Mouse (Mus musculus) thymus, adult 2 months (tissue): ENCODE data around the gene Sh3bp1. TPM values are rescaled to one million over a fixed set of nuclear protein-coding genes. Genes with fewer than 3 reads are reported as not detected.

Experiments
- DNase-seq: peaks from one replicate; pipeline ENCODE4 v3.0.0; 2021
- H3K27ac ChIP-seq: fragments of 200-500 bp; 2 replicates; pipeline ENCODE4 v1.5.1; 2012; ENCODE audit warnings: low read length, control low read depth; ENCODE audit not compliant: control insufficient read depth, insufficient read depth
- H3K27me3 ChIP-seq: fragments of 200-500 bp; 2 replicates; pipeline ENCODE4 v1.6.1; 2012; ENCODE audit warnings: mild to moderate bottlenecking, low read length, moderate library complexity, mixed read lengths; ENCODE audit not compliant: control insufficient read depth, insufficient read depth
- H3K36me3 ChIP-seq: fragments of 200-500 bp; 2 replicates; pipeline ENCODE4 v1.6.1; 2012; ENCODE audit warnings: mild to moderate bottlenecking, low read length, moderate library complexity; ENCODE audit not compliant: control insufficient read depth, insufficient read depth
- H3K4me1 ChIP-seq: fragments of 200-500 bp; replicated peaks from 2 replicates; pipeline ENCODE4 v1.6.1; 2012; ENCODE audit warnings: low read length; ENCODE audit not compliant: control insufficient read depth, insufficient read depth
- H3K4me3 ChIP-seq: fragments of 200-500 bp; 2 replicates; pipeline ENCODE4 v1.5.1; 2012; ENCODE audit warnings: mild to moderate bottlenecking, low read length, control low read depth, moderate library complexity; ENCODE audit not compliant: control insufficient read depth, insufficient read depth
- CTCF ChIP-seq: fragments of 200-500 bp; IDR thresholded peaks from 2 replicates; pipeline ENCODE4 v1.5.1; 2012; ENCODE audit warnings: mild to moderate bottlenecking, control low read depth, low read length, moderate library complexity, borderline replicate concordance; ENCODE audit not compliant: control insufficient read depth, poor library complexity, insufficient read depth; ENCODE audit errors: extremely low read depth
- POLR2A ChIP-seq: fragments of 200-500 bp; IDR thresholded peaks from 2 replicates; pipeline ENCODE4 v1.6.1; 2012; ENCODE audit warnings: mild to moderate bottlenecking, low read length, control low read depth, moderate library complexity; ENCODE audit not compliant: control insufficient read depth, poor library complexity, insufficient read depth; ENCODE audit errors: extremely low read depth
- WGBS: fragments of 180-500 bp; shearing (Covaris S2); methylation state at CpG from one replicate; pipeline ENCODE4 v1.1.7; 2018; 5-methylcytosine and 5-hydroxymethylcytosine counted together
- polyA plus RNA-seq: library from polyadenylated mRNA; depleted of rRNA; stranded (reverse); fragments of >200 nt; gene quantifications from 2 replicates; pipeline ENCODE4 v1.2.3, GENCODE M21; 2012; rRNA removed

The Sh3bp1 gene
- polyA plus RNA-seq, 1 experiment: 371 TPM

DNA sequence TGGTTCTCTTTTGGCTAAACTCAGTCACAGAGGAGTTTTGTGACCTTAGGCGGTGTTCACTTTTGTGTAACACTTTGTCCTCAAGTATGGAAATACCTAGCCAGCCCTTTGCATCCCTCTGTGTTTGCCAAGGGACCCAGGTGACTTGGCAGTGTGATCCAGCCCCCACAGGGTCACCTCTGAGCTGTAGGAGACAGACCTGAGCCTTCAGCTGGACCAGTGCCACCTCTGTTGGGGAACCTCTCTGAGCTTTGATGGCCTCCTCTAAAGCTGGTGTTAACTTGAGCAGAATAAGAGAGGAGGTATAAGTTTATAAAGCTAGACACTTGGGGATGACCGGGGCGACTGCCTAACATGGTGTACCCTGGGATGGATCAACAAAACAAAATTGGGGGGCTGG lies 49.3 kb downstream of the Sh3bp1 start:
- 99% methylated on average over 3 of the region's 3 CpGs for WGBS
- Histone ChIP-seq H3K4me1 (no peaks in the 10 kb centered on the region), H3K36me3 (no peaks in the 10 kb centered on the region), H3K27ac (no peak overlapping the region), H3K4me3 (no peak overlapping the region), H3K27me3 (peaks cover 20% of the 10 kb centered on the region)
- TF ChIP-seq CTCF (no peak), POLR2A (no peak)
- no peak for DNase-seq

DNA sequence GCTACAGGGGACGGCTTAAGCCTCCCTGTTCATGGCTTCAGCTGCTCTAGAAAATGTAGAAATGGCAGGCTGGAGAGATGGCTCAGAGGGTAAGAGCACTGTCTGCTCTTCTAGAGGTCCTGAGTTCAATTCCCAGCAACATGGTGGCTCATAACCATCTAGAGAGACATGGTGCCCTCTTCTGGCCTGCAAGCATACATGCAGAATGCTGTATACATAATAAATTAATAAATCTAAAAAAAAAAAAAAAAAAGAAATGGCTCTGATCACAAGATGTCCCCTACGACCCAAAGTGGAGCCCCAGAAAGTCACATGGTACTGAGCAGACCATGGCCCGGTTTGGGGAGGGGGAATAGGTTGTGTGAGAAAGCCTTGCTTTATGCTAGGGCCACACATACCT lies 56.1 kb downstream of the Sh3bp1 start:
- no peaks in the 10 kb centered on the region for H3K4me1 ChIP-seq
- WGBS: 72% methylated on average over 3 of the region's 3 CpGs
- no peak for DNase-seq

DNA sequence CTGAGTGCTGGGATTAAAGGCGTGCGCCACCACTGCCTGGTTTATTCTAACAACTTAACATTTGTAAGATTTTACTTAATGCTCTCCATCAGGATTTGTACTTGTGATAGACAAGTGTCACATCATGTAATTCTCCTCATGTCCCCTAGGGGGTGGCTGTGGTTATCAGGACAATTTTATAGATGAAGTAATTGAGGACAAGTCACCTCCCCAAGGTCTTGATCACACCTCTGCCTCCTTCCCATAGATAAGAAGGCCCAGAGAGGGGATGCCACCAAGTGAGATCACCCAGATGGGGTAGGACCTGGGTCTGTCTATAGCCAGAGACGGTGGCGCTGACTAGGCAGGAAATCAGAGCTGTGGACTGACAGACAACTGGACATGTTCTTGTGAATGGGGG lies 56.8 kb downstream of the Sh3bp1 start:
- Histone ChIP-seq H3K36me3 (no peaks in the 10 kb centered on the region), H3K27me3 (no peaks in the 10 kb centered on the region), H3K4me3 (no peak overlapping the region), H3K4me1 (no peaks in the 10 kb centered on the region), H3K27ac (no peak overlapping the region)
- no peak for TF ChIP-seq CTCF
- no peak for TF ChIP-seq POLR2A
- no peak for DNase-seq
- WGBS: 93% methylated on average over 4 of the region's 4 CpGs

More for the DNA sequence above, 56.1 kb downstream of the Sh3bp1 start:
- no peaks in the 10 kb centered on the region for H3K27me3 ChIP-seq
- H3K27ac ChIP-seq: no peak overlapping the region
- TF ChIP-seq POLR2A (no peak), CTCF (no peak)
- H3K36me3 ChIP-seq: no peaks in the 10 kb centered on the region
- no peak overlapping the region for H3K4me3 ChIP-seq

DNA sequence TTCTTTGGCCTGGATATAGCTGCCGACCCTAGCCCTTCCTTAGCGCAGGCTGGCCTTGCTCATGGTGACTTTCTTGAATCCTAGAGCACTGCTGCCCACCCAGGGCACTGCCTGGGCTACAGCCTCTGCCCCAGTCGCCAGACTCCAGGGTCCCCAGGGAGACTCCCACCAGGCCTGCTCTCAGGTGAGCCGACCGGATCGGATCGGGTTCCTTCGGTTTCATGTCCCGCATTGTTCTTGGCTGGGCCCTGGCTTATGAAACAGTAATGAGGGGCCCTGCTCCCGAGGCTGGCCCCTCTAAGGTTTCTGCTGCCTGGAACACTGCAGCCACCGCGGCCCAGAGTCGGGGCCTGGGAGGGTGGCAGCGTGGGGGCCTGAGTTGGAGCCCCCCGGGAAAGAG lies 57.5 kb downstream of the Sh3bp1 start:
- Histone ChIP-seq H3K27ac (no peak overlapping the region), H3K4me1 (no peaks in the 10 kb centered on the region), H3K36me3 (no peaks in the 10 kb centered on the region), H3K4me3 (no peak overlapping the region), H3K27me3 (no peaks in the 10 kb centered on the region)
- TF ChIP-seq POLR2A (no peak), CTCF (no peak)
- no peak for DNase-seq
- WGBS: 90% methylated on average over 15 of the region's 15 CpGs

GRCm38 (mm10) chr15:78959537-78959936 lies 60.0 kb downstream of the Sh3bp1 start:
- no peak for TF ChIP-seq CTCF
- TF ChIP-seq POLR2A: no peak
- H3K27me3 ChIP-seq: no peaks in the 10 kb centered on the region
- DNase-seq: no peak
- H3K4me1 ChIP-seq: no peaks in the 10 kb centered on the region
- H3K27ac ChIP-seq: no peak overlapping the region
- WGBS: 85% methylated on average over 11 of the region's 11 CpGs
- no peak overlapping the region for H3K4me3 ChIP-seq
- no peaks in the 10 kb centered on the region for H3K36me3 ChIP-seq

- Histone ChIP-seq H3K27me3 (no peaks in the 10 kb centered on the region), H3K4me3 (no peak overlapping the region), H3K36me3 (no peaks in the 10 kb centered on the region), H3K4me1 (no peaks in the 10 kb centered on the region), H3K27ac (no peak overlapping the region)
- 76% methylated on average over 4 of the region's 4 CpGs for WGBS
- DNase-seq: no peak
- TF ChIP-seq CTCF: no peak
- no peak for TF ChIP-seq POLR2A
Measured at GRCm38 (mm10) chr15:78960088-78960487, 60.5 kb downstream of the Sh3bp1 start.

Other genes with a start within 250 kb of the Sh3bp1 start
- 4.7 and 8.4 TPM in 2 replicates for gene Elfn2, start 181.0 kb upstream of the Sh3bp1 start, polyA plus RNA-seq
- 97.5 and 110 TPM in 2 replicates for gene Mfng, start 126.3 kb upstream of the Sh3bp1 start, polyA plus RNA-seq
- 12.6 and 13.0 TPM in 2 replicates for gene Card10, start 96.7 kb upstream of the Sh3bp1 start, polyA plus RNA-seq
- 8.1 and 12.5 TPM in 2 replicates for gene Cdc42ep1, start 57.1 kb upstream of the Sh3bp1 start, polyA plus RNA-seq
- 2.9 and 4.8 TPM in 2 replicates for gene Lgals2, start 44.2 kb upstream of the Sh3bp1 start, polyA plus RNA-seq
- 137 and 155 TPM in 2 replicates for gene Gga1, start 22.6 kb upstream of the Sh3bp1 start, polyA plus RNA-seq
- gene Gm49510, start 101 bp upstream of the Sh3bp1 start, polyA plus RNA-seq: 0.08 and 0.14 TPM in 2 replicates
- 72.0 and 94.8 TPM in 2 replicates for gene Pdxp, start 14.2 kb downstream of the Sh3bp1 start, polyA plus RNA-seq
- gene Lgals1, start 27.0 kb downstream of the Sh3bp1 start, polyA plus RNA-seq: 359 and 428 TPM in 2 replicates
- 26.8 and 27.9 TPM in 2 replicates for gene Nol12, start 35.2 kb downstream of the Sh3bp1 start, polyA plus RNA-seq
- gene Triobp, start 48.0 kb downstream of the Sh3bp1 start, polyA plus RNA-seq: 52.2 and 70.7 TPM in 2 replicates
- gene H1f0, start 128.7 kb downstream of the Sh3bp1 start, polyA plus RNA-seq: 35.7 and 52.0 TPM in 2 replicates
- 0.71 and 1.6 TPM in 2 replicates for gene Galr3, start 142.1 kb downstream of the Sh3bp1 start, polyA plus RNA-seq
- 171 and 181 TPM in 2 replicates for gene Ankrd54, start 163.1 kb downstream of the Sh3bp1 start, polyA plus RNA-seq
- gene Eif3l, start 175.4 kb downstream of the Sh3bp1 start, polyA plus RNA-seq: 205 and 212 TPM in 2 replicates
- 46.1 and 47.3 TPM in 2 replicates for gene Micall1, start 209.1 kb downstream of the Sh3bp1 start, polyA plus RNA-seq
- gene Polr2f, start 241.2 kb downstream of the Sh3bp1 start, polyA plus RNA-seq: 37.3 and 38.0 TPM in 2 replicates
- 1.3 and 1.8 TPM in 2 replicates for gene 1700088E04Rik, start 241.5 kb downstream of the Sh3bp1 start, polyA plus RNA-seq